Mouse (Mus musculus): ENCODE results near the gene Glis1. TPM values are rescaled to one million over a fixed set of nuclear protein-coding genes. Genes with fewer than 3 reads are reported as not detected.

Gene Glis1
- polyA plus RNA-seq, 1 experiment from 2014 or later, result 0.75 TPM

- Histone ChIP-seq H3K27me3 (no peaks in the 10 kb centered on the region), H3K4me2 (no peak overlapping the region), H3K9ac (no peak overlapping the region), H3K4me3 (no peak overlapping the region), H3K4me1 (no peaks in the 10 kb centered on the region), H3K27ac (no peak overlapping the region), H3K9me3 (replicated peaks) (no peaks in the 10 kb centered on the region), H3K36me3 (ENCODE audit: poor library complexity, severe bottlenecking) (no peaks in the 10 kb centered on the region)
- peak; percentile 87 for ATAC-seq
- WGBS, result 66% methylated on average over 16 of the region's 16 CpGs
These were observed 19.0 kb downstream of the Glis1 start for GRCm38 (mm10) chr4:107453141-107453984.

- 68% methylated on average over 12 of the region's 12 CpGs for WGBS
These were observed 23.2 kb downstream of the Glis1 start for GRCm38 (mm10) chr4:107457602-107458001.

DNA sequence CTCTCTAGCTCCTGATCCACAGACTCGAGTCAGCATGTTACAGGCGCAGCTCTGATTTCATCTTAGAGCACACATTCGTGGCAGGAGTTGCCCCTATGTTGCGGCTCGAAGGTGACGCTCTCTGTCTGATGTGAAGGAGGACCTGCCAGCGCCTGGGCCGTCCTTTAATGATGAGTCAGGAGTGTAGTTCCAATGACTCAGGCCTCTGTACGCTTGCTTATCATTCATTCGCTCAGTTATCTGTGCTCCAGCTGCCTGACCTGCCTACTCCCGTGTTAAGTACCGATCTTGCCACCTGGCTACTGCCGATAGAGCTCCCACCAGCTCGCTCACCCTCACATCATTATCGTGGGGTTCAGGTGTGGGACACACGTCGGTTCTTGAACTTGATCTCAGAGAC, 24.5 kb downstream of the Glis1 start:
- Histone ChIP-seq H3K36me3 (ENCODE audit: poor library complexity, severe bottlenecking) (no peaks in the 10 kb centered on the region), H3K4me3 (no peak overlapping the region), H3K4me1 (no peaks in the 10 kb centered on the region), H3K9ac (no peak overlapping the region), H3K27me3 (no peaks in the 10 kb centered on the region), H3K4me2 (no peak overlapping the region), H3K27ac (no peak overlapping the region), H3K9me3 (replicated peaks) (no peaks in the 10 kb centered on the region)
- ATAC-seq, result no peak
- WGBS, result 90% methylated on average over 17 of the region's 17 CpGs

More at GRCm38 (mm10) chr4:107457602-107458001, 23.2 kb downstream of the Glis1 start:
- Histone ChIP-seq H3K27ac (no peak overlapping the region), H3K4me1 (no peaks in the 10 kb centered on the region), H3K9me3 (replicated peaks) (no peaks in the 10 kb centered on the region), H3K27me3 (no peaks in the 10 kb centered on the region), H3K4me3 (no peak overlapping the region), H3K9ac (no peak overlapping the region), H3K4me2 (no peak overlapping the region), H3K36me3 (ENCODE audit: poor library complexity, severe bottlenecking) (no peaks in the 10 kb centered on the region)
- ATAC-seq, result no peak

- Histone ChIP-seq H3K4me1 (no peaks in the 10 kb centered on the region), H3K9me3 (replicated peaks) (no peaks in the 10 kb centered on the region), H3K9ac (no peak overlapping the region), H3K4me2 (no peak overlapping the region), H3K4me3 (no peak overlapping the region), H3K27ac (no peak overlapping the region), H3K36me3 (ENCODE audit: poor library complexity, severe bottlenecking) (no peaks in the 10 kb centered on the region), H3K27me3 (no peaks in the 10 kb centered on the region)
- 86% methylated on average over 2 of the region's 2 CpGs for WGBS
- ATAC-seq, result no peak
These were observed 25.1 kb downstream of the Glis1 start for GRCm38 (mm10) chr4:107459461-107459860.

DNA sequence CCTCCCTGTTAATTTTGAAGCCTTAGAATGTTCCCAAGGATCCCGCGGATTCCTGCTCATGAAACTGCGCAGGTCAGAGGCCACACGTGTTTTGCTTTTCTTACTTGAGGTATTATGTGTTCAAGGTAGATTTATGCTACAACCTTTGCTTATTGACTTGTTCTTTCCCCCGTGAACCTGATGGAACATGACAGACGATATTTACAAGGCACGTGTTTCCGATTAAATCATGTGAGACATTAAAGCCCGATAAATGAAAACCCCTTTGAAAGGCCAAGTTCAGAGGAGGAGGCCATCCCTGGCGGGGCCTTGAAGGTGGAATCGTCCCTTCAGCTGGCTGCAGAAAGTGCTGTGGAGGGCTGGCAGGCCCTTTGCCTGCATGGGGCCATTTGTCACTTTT, 26.1 kb downstream of the Glis1 start:
- Histone ChIP-seq H3K36me3 (ENCODE audit: poor library complexity, severe bottlenecking) (no peaks in the 10 kb centered on the region), H3K4me2 (no peak overlapping the region), H3K4me1 (no peaks in the 10 kb centered on the region), H3K9ac (no peak overlapping the region), H3K4me3 (no peak overlapping the region), H3K9me3 (replicated peaks) (no peaks in the 10 kb centered on the region), H3K27me3 (no peaks in the 10 kb centered on the region), H3K27ac (no peak overlapping the region)
- WGBS, result 88% methylated on average over 11 of the region's 11 CpGs
- no peak for ATAC-seq

GRCm38 (mm10) chr4:107467831-107468230, 33.4 kb downstream of the Glis1 start:
- Histone ChIP-seq H3K27me3 (no peaks in the 10 kb centered on the region), H3K36me3 (ENCODE audit: poor library complexity, severe bottlenecking) (no peaks in the 10 kb centered on the region), H3K9me3 (replicated peaks) (no peaks in the 10 kb centered on the region), H3K4me2 (no peak overlapping the region), H3K4me1 (no peaks in the 10 kb centered on the region), H3K27ac (no peak overlapping the region), H3K4me3 (no peak overlapping the region), H3K9ac (no peak overlapping the region)
- WGBS, result 80% methylated on average over 7 of the region's 7 CpGs
- no peak for ATAC-seq

- ATAC-seq, result no peak
- no peaks in the 10 kb centered on the region for H3K9me3 ChIP-seq (replicated peaks)
- no peaks in the 10 kb centered on the region for H3K4me1 ChIP-seq
- 70% methylated on average over 13 of the region's 13 CpGs for WGBS
- H3K27ac ChIP-seq, result no peak overlapping the region
- H3K27me3 ChIP-seq, result no peaks in the 10 kb centered on the region
- no peak overlapping the region for H3K4me3 ChIP-seq
- no peak overlapping the region for H3K4me2 ChIP-seq
- H3K36me3 ChIP-seq (ENCODE audit: poor library complexity, severe bottlenecking), result no peaks in the 10 kb centered on the region
- H3K9ac ChIP-seq, result no peak overlapping the region
These were observed 33.9 kb downstream of the Glis1 start for GRCm38 (mm10) chr4:107468264-107468663.

- no peaks in the 10 kb centered on the region for H3K27me3 ChIP-seq
- H3K4me3 ChIP-seq, result no peak overlapping the region
- no peak overlapping the region for H3K9ac ChIP-seq
- no peak overlapping the region for H3K27ac ChIP-seq
- H3K4me1 ChIP-seq, result no peaks in the 10 kb centered on the region
- no peaks in the 10 kb centered on the region for H3K36me3 ChIP-seq (ENCODE audit: poor library complexity, severe bottlenecking)
- 78% methylated on average over 11 of the region's 11 CpGs for WGBS
- H3K4me2 ChIP-seq, result no peak overlapping the region
- ATAC-seq, result no peak
- no peaks in the 10 kb centered on the region for H3K9me3 ChIP-seq (replicated peaks)
These were observed 34.4 kb downstream of the Glis1 start for GRCm38 (mm10) chr4:107468768-107469167.

DNA sequence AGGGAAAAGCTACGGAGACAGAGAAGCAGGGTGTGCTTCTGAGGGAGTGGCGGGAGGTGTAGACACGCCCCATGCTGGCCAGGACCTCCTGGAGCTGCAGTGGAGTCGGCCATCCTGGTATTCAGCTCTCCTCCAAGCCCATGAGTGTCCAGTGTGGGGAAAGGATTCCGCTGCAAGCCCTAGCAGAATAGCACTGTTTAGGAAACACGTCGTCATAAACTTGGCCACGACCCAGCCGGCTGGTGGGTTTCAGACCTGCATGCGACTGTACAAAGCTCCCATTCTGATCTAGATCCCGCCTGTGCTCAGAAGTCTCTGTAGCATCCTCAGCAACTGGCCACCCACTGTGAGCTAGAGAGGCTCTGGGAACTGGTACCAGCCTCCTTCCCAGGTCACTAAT, 41.9 kb downstream of the Glis1 start:
- no peaks in the 10 kb centered on the region for H3K36me3 ChIP-seq (ENCODE audit: poor library complexity, severe bottlenecking)
- H3K4me1 ChIP-seq, result no peaks in the 10 kb centered on the region
- no peak for ATAC-seq
- 55% methylated on average over 11 of the region's 11 CpGs for WGBS
- no peak overlapping the region for H3K9ac ChIP-seq
- no peak overlapping the region for H3K4me3 ChIP-seq
- 0 out of 2 replicates have a peak, but pooled peaks cover 3% of the 10 kb centered on the region for H3K27me3 ChIP-seq
- no peak overlapping the region for H3K4me2 ChIP-seq
- H3K9me3 ChIP-seq (replicated peaks), result no peaks in the 10 kb centered on the region
- no peak overlapping the region for H3K27ac ChIP-seq

- no peak overlapping the region for H3K4me2 ChIP-seq
- H3K27ac ChIP-seq, result no peak overlapping the region
- no peak for ATAC-seq
- H3K27me3 ChIP-seq, result 0 out of 2 replicates have a peak, but pooled peaks cover 3% of the 10 kb centered on the region
- H3K4me1 ChIP-seq, result no peaks in the 10 kb centered on the region
- no peak overlapping the region for H3K9ac ChIP-seq
- H3K36me3 ChIP-seq (ENCODE audit: poor library complexity, severe bottlenecking), result no peaks in the 10 kb centered on the region
- no peaks in the 10 kb centered on the region for H3K9me3 ChIP-seq (replicated peaks)
- WGBS, result 77% methylated on average over 5 of the region's 5 CpGs
- H3K4me3 ChIP-seq, result no peak overlapping the region
These were observed 44.6 kb downstream of the Glis1 start for GRCm38 (mm10) chr4:107479015-107479414.

GRCm38 (mm10) chr4:107482541-107482940, 48.1 kb downstream of the Glis1 start:
- Histone ChIP-seq H3K4me2 (no peak overlapping the region), H3K4me1 (no peaks in the 10 kb centered on the region), H3K27me3 (0 out of 2 replicates have a peak, but pooled peaks cover 3% of the 10 kb centered on the region), H3K36me3 (ENCODE audit: poor library complexity, severe bottlenecking) (no peaks in the 10 kb centered on the region), H3K9me3 (replicated peaks) (no peaks in the 10 kb centered on the region), H3K27ac (no peak overlapping the region), H3K9ac (no peak overlapping the region), H3K4me3 (no peak overlapping the region)
- ATAC-seq, result no peak
- WGBS, result 82% methylated on average over 2 of the region's 2 CpGs

DNA sequence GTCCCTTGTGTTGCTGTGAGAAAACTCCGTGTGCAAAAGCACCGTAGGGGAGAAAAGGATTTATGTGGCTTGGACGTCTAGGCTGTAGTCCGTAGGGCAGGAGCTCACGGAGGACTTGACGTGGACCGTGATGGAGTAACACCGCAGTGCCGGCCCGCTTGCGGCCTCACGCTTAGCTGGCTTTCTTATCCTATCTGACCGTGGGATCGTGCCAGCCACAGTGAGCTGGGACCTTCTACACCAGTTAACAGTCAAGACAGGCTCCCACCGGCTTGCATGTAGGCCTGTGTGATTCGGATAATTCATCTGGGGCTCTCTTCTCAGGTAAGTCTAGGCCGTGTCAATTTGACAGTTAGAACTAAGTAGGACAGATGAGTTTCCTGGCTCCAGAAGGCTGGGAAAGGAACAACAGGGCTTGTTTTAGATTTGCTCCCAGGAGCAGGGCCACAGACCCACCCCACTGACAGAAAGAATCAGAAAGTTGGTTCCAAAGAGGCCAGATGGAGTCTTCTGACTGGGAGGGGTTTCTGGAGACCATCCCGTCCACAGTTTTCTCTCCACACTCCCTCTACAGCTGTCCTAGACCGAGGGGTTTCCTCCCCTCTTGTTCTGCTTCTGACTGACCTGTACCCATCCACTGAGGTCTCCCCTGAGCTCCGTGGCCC, 49.3 kb downstream of the Glis1 start:
- H3K4me2 ChIP-seq, result no peak overlapping the region
- 0 out of 2 replicates have a peak, but pooled peaks cover 3% of the 10 kb centered on the region for H3K27me3 ChIP-seq
- no peaks in the 10 kb centered on the region for H3K4me1 ChIP-seq
- WGBS, result 92% methylated on average over 20 of the region's 20 CpGs
- no peaks in the 10 kb centered on the region for H3K36me3 ChIP-seq (ENCODE audit: poor library complexity, severe bottlenecking)
- H3K9ac ChIP-seq, result no peak overlapping the region
- H3K4me3 ChIP-seq, result no peak overlapping the region
- ATAC-seq, result no peak
- H3K27ac ChIP-seq, result no peak overlapping the region
- H3K9me3 ChIP-seq (replicated peaks), result no peaks in the 10 kb centered on the region
